Mouse (Mus musculus): ENCODE measurements around the gene Ddit4. TPM values are rescaled to one million over a fixed set of nuclear protein-coding genes. Genes with fewer than 3 reads are reported as not detected.

The Ddit4 gene
- polyA plus RNA-seq, 1 experiment from 2014 or later = 68.9 TPM

- Histone ChIP-seq H3K9me3 (no peaks in the 10 kb centered on the region), H3K4me1 (replicated peaks) (peaks cover 47% of the 10 kb centered on the region), H3K4me3 (peak overlapping the region; percentile 62), H3K4me2 (peak overlapping the region; percentile 80), H3K36me3 (no peaks in the 10 kb centered on the region), H3K9ac (peak overlapping the region; percentile 81), H3K27ac (replicated peaks) (peak overlapping the region; percentile 97), H3K27me3 (no peaks in the 10 kb centered on the region)
- WGBS = under 1% methylated on average over 25 of the region's 25 CpGs
- ATAC-seq (ENCODE audit: low FRiP score, low read depth) = peak; percentile 76
Observed at GRCm38 (mm10) chr10:59969821-59970449, 18.3 kb upstream of the Ddit4 start.

GRCm38 (mm10) chr10:59967309-59967942 is 15.8 kb upstream of the Ddit4 start:
- 74% methylated on average over 6 of the region's 6 CpGs for WGBS
- no peak overlapping the region for H3K4me2 ChIP-seq
- H3K36me3 ChIP-seq = no peaks in the 10 kb centered on the region
- H3K4me1 ChIP-seq (replicated peaks) = peaks cover 38% of the 10 kb centered on the region
- H3K9ac ChIP-seq = no peak overlapping the region
- peak overlapping the region; percentile 34; the same call in 1 of the 2 replicates for H3K27ac ChIP-seq (replicated peaks)
- H3K4me3 ChIP-seq = no peak overlapping the region
- ATAC-seq (ENCODE audit: low FRiP score, low read depth) = no peak
- H3K27me3 ChIP-seq = no peaks in the 10 kb centered on the region
- no peaks in the 10 kb centered on the region for H3K9me3 ChIP-seq

GRCm38 (mm10) chr10:59966743-59967142 is 15.1 kb upstream of the Ddit4 start:
- H3K4me3 ChIP-seq = no peak overlapping the region
- no peak overlapping the region for H3K9ac ChIP-seq
- ATAC-seq (ENCODE audit: low FRiP score, low read depth) = no peak
- 91% methylated on average over 6 of the region's 6 CpGs for WGBS
- H3K27me3 ChIP-seq = no peaks in the 10 kb centered on the region
- H3K4me1 ChIP-seq (replicated peaks) = peaks cover 38% of the 10 kb centered on the region
- H3K27ac ChIP-seq (replicated peaks) = no peak overlapping the region
- no peak overlapping the region for H3K4me2 ChIP-seq
- no peaks in the 10 kb centered on the region for H3K36me3 ChIP-seq
- no peaks in the 10 kb centered on the region for H3K9me3 ChIP-seq

GRCm38 (mm10) chr10:59965788-59966187 is 14.2 kb upstream of the Ddit4 start:
- H3K9ac ChIP-seq = no peak overlapping the region
- no peak overlapping the region for H3K4me2 ChIP-seq
- H3K4me1 ChIP-seq (replicated peaks) = peaks cover 33% of the 10 kb centered on the region
- H3K36me3 ChIP-seq = no peaks in the 10 kb centered on the region
- no peak overlapping the region for H3K27ac ChIP-seq (replicated peaks)
- 68% methylated on average over 8 of the region's 8 CpGs for WGBS
- no peak overlapping the region for H3K4me3 ChIP-seq
- no peaks in the 10 kb centered on the region for H3K9me3 ChIP-seq
- no peaks in the 10 kb centered on the region for H3K27me3 ChIP-seq
- ATAC-seq (ENCODE audit: low FRiP score, low read depth) = no peak

- Histone ChIP-seq H3K4me3 (no peak overlapping the region), H3K27me3 (no peaks in the 10 kb centered on the region), H3K36me3 (no peaks in the 10 kb centered on the region), H3K4me2 (peak overlapping the region; percentile 46), H3K9me3 (no peaks in the 10 kb centered on the region), H3K27ac (replicated peaks) (no peak overlapping the region; the same call in 1 of the 2 replicates), H3K9ac (no peak overlapping the region), H3K4me1 (replicated peaks) (peaks cover 29% of the 10 kb centered on the region)
- 33% methylated on average over 9 of the region's 9 CpGs for WGBS
- ATAC-seq (ENCODE audit: low FRiP score, low read depth) = no peak; the same call in 1 of the 2 replicates
Observed at GRCm38 (mm10) chr10:59965362-59965695, 13.7 kb upstream of the Ddit4 start.

GRCm38 (mm10) chr10:59964504-59965361 is 13.1 kb upstream of the Ddit4 start:
- peak overlapping the region; percentile 38; the same call in 1 of the 2 replicates for H3K27ac ChIP-seq (replicated peaks)
- 9% methylated on average over 13 of the region's 23 CpGs for WGBS
- ATAC-seq (ENCODE audit: low FRiP score, low read depth) = peak; percentile 47

GRCm38 (mm10) chr10:59963609-59964008 is 12.0 kb upstream of the Ddit4 start:
- no peak overlapping the region for H3K27ac ChIP-seq (replicated peaks)

More at GRCm38 (mm10) chr10:59964504-59965361, 13.1 kb upstream of the Ddit4 start:
- Histone ChIP-seq H3K4me3 (0 out of 2 replicates have a peak overlapping the region, but pooled peaks have one; percentile 8), H3K9ac (no peak overlapping the region; the same call in 1 of the 2 replicates), H3K9me3 (no peaks in the 10 kb centered on the region), H3K27me3 (no peaks in the 10 kb centered on the region), H3K4me1 (replicated peaks) (peaks cover 23% of the 10 kb centered on the region), H3K4me2 (peak overlapping the region; percentile 46), H3K36me3 (no peaks in the 10 kb centered on the region)

GRCm38 (mm10) chr10:59959517-59959916 is 7.9 kb upstream of the Ddit4 start:
- WGBS = 68% methylated on average over 11 of the region's 12 CpGs
- no peak for ATAC-seq (ENCODE audit: low FRiP score, low read depth)
- 0 out of 2 replicates have a peak overlapping the region, but pooled peaks have one; percentile 70 for H3K27ac ChIP-seq (replicated peaks)
- H3K4me3 ChIP-seq = no peak overlapping the region
- H3K36me3 ChIP-seq = no peaks in the 10 kb centered on the region
- H3K9ac ChIP-seq = no peak overlapping the region
- peaks cover 35% of the 10 kb centered on the region for H3K4me1 ChIP-seq (replicated peaks)
- H3K9me3 ChIP-seq = no peaks in the 10 kb centered on the region
- H3K4me2 ChIP-seq = no peak overlapping the region
- H3K27me3 ChIP-seq = no peaks in the 10 kb centered on the region

More at GRCm38 (mm10) chr10:59963609-59964008, 12.0 kb upstream of the Ddit4 start:
- Histone ChIP-seq H3K4me3 (no peak overlapping the region), H3K4me1 (replicated peaks) (peaks cover 30% of the 10 kb centered on the region), H3K9ac (no peak overlapping the region), H3K36me3 (no peaks in the 10 kb centered on the region), H3K4me2 (no peak overlapping the region), H3K9me3 (no peaks in the 10 kb centered on the region), H3K27me3 (no peaks in the 10 kb centered on the region)
- 55% methylated on average over 2 of the region's 2 CpGs for WGBS
- no peak for ATAC-seq (ENCODE audit: low FRiP score, low read depth)

GRCm38 (mm10) chr10:59958458-59958857 is 6.8 kb upstream of the Ddit4 start:
- Histone ChIP-seq H3K4me3 (no peak overlapping the region), H3K9me3 (no peaks in the 10 kb centered on the region), H3K4me1 (replicated peaks) (peaks cover 33% of the 10 kb centered on the region), H3K9ac (peak overlapping the region; percentile 6; the same call in 1 of the 2 replicates), H3K36me3 (no peaks in the 10 kb centered on the region), H3K27me3 (no peaks in the 10 kb centered on the region), H3K4me2 (peak overlapping the region; percentile 51), H3K27ac (replicated peaks) (peak overlapping the region; percentile 70)
- ATAC-seq (ENCODE audit: low FRiP score, low read depth) = no peak
- 18% methylated on average over 5 of the region's 5 CpGs for WGBS

- ATAC-seq (ENCODE audit: low FRiP score, low read depth) = 0 out of 2 replicates have a peak, but pooled peaks have one; percentile 12
- H3K4me2 ChIP-seq = peak overlapping the region; percentile 51
- H3K27me3 ChIP-seq = no peaks in the 10 kb centered on the region
- H3K4me1 ChIP-seq (replicated peaks) = peaks cover 40% of the 10 kb centered on the region
- no peaks in the 10 kb centered on the region for H3K36me3 ChIP-seq
- no peaks in the 10 kb centered on the region for H3K9me3 ChIP-seq
- 9% methylated on average over 25 of the region's 25 CpGs for WGBS
- H3K9ac ChIP-seq = 0 out of 2 replicates have a peak overlapping the region, but pooled peaks have one; percentile 18
- H3K27ac ChIP-seq (replicated peaks) = peak overlapping the region; percentile 70
- H3K4me3 ChIP-seq = peak overlapping the region; percentile 16
Observed at GRCm38 (mm10) chr10:59957171-59958149, 5.8 kb upstream of the Ddit4 start.

GRCm38 (mm10) chr10:59956681-59957080 is 5.0 kb upstream of the Ddit4 start:
- Histone ChIP-seq H3K36me3 (no peaks in the 10 kb centered on the region), H3K9me3 (no peaks in the 10 kb centered on the region), H3K9ac (no peak overlapping the region), H3K4me2 (no peak overlapping the region), H3K4me1 (replicated peaks) (peaks cover 41% of the 10 kb centered on the region), H3K27me3 (no peaks in the 10 kb centered on the region), H3K4me3 (no peak overlapping the region), H3K27ac (replicated peaks) (peak overlapping the region; percentile 70)
- ATAC-seq (ENCODE audit: low FRiP score, low read depth) = no peak
- WGBS = 43% methylated on average over 5 of the region's 5 CpGs
